ENCODE assay signal across 8 mouse cellular contexts in the genomic region with DNA sequence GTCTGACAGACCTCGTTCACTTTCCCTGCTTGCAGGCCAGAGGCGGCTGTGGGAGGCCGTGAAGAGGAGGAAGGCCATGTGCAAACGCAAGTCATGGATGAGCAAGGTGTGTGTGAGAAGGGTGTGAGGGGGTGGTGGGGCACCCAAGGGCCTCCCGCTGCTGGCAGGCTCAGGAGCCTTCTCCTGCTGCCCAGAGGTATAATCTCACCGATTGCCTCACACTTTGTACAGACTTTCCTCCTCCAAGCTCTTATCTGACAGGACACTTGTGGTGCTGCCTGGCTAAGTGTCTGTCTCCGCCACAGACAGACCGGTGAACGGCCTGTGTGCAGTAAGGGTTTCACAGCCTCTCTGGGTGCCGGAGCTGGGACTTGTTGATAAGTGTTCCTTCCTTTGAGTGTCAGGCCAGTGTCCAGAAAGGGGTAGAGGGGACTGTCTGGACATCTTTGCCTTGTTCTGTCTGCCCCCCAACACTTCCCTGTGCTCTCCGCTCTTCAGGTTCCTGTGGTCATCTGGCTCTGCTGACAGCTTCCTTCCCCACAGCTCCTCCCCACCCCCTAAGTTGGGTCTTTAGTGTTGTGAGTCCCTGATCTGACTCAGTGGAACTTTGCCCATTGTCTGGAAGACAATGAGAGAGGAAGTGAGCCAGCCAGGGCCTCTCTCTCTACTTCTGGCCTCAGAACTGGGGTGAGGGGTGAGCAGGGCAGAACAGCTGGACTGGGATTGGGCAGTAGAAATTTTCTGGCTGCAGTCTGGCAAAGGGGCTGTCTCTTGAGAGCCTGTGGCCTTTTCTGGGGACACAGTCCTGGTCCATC. TPM values are rescaled to one million over a fixed set of nuclear protein-coding genes. Genes with fewer than 3 reads are reported as not detected.
DNase-seq lines count a peak whose midpoint lies in the region; ATAC-seq lines count a peak whose summit lies in the region.

No protein-coding gene starts in this region.

- no peaks in the 10 kb centered on the region for H3K9me3 ChIP-seq in heart, embryonic 16.5 days (replicated peaks; ENCODE audit: control insufficient read depth, low read length)
- H3K9me3 ChIP-seq in neural tube, embryonic 14.5 days (ENCODE audit: control insufficient read depth, low read length): no peaks in the 10 kb centered on the region

- DNase-seq in kidney, adult 11 months: peak; percentile 55
- DNase-seq in kidney, adult 18-20 months: no peak
- peak; percentile 68 for DNase-seq in c-Kit-negative CD71-positive TER-119-positive erythroid progenitor cells, embryonic 14.5 days (ENCODE audit: low read depth, low spot score)
- DNase-seq in liver: peak; percentile 88
- DNase-seq in frontal cortex, adult 2 months (ENCODE audit: extremely low spot score in 1 of 2, low spot score in 1 of 2): no peak
- no peak for DNase-seq in urinary bladder, postnatal 10 days (ENCODE audit: low spot score)

- peak overlapping the region; percentile 1; the same call in 1 of the 2 replicates for H3K9ac ChIP-seq in heart, embryonic 16.5 days (ENCODE audit: low read length)
- H3K9ac ChIP-seq in neural tube, embryonic 14.5 days (replicated peaks; ENCODE audit: low read depth, low read length): no peak overlapping the region

- no peak overlapping the region for H3K4me3 ChIP-seq in heart, embryonic 16.5 days (ENCODE audit: low read length)
- H3K4me3 ChIP-seq in neural tube, embryonic 14.5 days (ENCODE audit: low read depth, low read length): no peak overlapping the region

- H3K4me2 ChIP-seq in heart, embryonic 16.5 days (ENCODE audit: low read depth, low read length): peak overlapping the region; percentile 16
- no peak overlapping the region for H3K4me2 ChIP-seq in neural tube, embryonic 14.5 days (ENCODE audit: low read depth, low read length)

- H3K27me3 ChIP-seq in heart, embryonic 16.5 days (ENCODE audit: control insufficient read depth, insufficient read depth, low read length): no peaks in the 10 kb centered on the region
- H3K27me3 ChIP-seq in neural tube, embryonic 14.5 days (ENCODE audit: control insufficient read depth, insufficient read depth, low read length): no peaks in the 10 kb centered on the region

- H3K36me3 ChIP-seq in heart, embryonic 16.5 days (ENCODE audit: control insufficient read depth, insufficient read depth): no peaks in the 10 kb centered on the region
- H3K36me3 ChIP-seq in neural tube, embryonic 14.5 days (ENCODE audit: control insufficient read depth, insufficient read depth, low read length): peaks cover 8% of the 10 kb centered on the region

- H3K4me1 ChIP-seq in heart, embryonic 16.5 days (ENCODE audit: control insufficient read depth, insufficient read depth, low read length): peaks cover 62% of the 10 kb centered on the region
- peaks cover 25% of the 10 kb centered on the region for H3K4me1 ChIP-seq in neural tube, embryonic 14.5 days (ENCODE audit: control insufficient read depth, insufficient read depth, low read length)

- WGBS in heart, embryonic 16.5 days: 14% methylated on average over 11 of the region's 11 CpGs
- WGBS in neural tube, embryonic 14.5 days: 37% methylated on average over 11 of the region's 11 CpGs

- ATAC-seq in heart, embryonic 16.5 days (replicated peaks; ENCODE audit: extremely low read depth, insufficient read depth, low FRiP score): peak; percentile 23; the same call in 1 of the 2 replicates
- no peak for ATAC-seq in neural tube, embryonic 14.5 days (ENCODE audit: low read depth)

- H3K27ac ChIP-seq in heart, embryonic 16.5 days (ENCODE audit: low read length): peak overlapping the region; percentile 77
- H3K27ac ChIP-seq in neural tube, embryonic 14.5 days (ENCODE audit: low read depth, low read length): peak overlapping the region; percentile 48; the same call in 1 of the 2 replicates

RNA-seq across cellular contexts. Expression of a gene that starts 22.4 kb away (rescaled TPM):
- 9.0 and 9.5 TPM in 2 replicates for polyA plus RNA-seq in heart, embryonic 16.5 days (2015; fragmentation: Nextera tagmentation; extraction: Ambion mirVana)
- polyA plus RNA-seq in neural tube, embryonic 14.5 days (2014; fragmentation: Nextera tagmentation; extraction: Ambion mirVana): 18.7 and 23.9 TPM in 2 replicates
- polyA plus RNA-seq in frontal cortex, adult 2 months (2012; rRNA removed): 175 and 204 TPM in 2 replicates

RNA-seq across cellular contexts. Expression of a gene that starts 57.3 kb away (rescaled TPM):
- polyA plus RNA-seq in heart, embryonic 16.5 days (2015; fragmentation: Nextera tagmentation; extraction: Ambion mirVana): 49.2 and 53.8 TPM in 2 replicates
- polyA plus RNA-seq in neural tube, embryonic 14.5 days (2014; fragmentation: Nextera tagmentation; extraction: Ambion mirVana): 43.6 and 72.1 TPM in 2 replicates
- polyA plus RNA-seq in frontal cortex, adult 2 months (2012; rRNA removed): 86.9 and 96.3 TPM in 2 replicates

Comparison
In these comparisons a context has a peak if more than half of its experiments do, and no peak if none do; other contexts are left out.
1. DNase-seq: peak in kidney, adult 11 months (single experiment), c-Kit-negative CD71-positive TER-119-positive erythroid progenitor cells, embryonic 14.5 days (single experiment) and liver (single experiment); none in kidney, adult 18-20 months (single experiment), frontal cortex, adult 2 months (0 of 2) and urinary bladder, postnatal 10 days (single experiment).